Mouse (Mus musculus) brown adipose tissue, adult 24 weeks (tissue): Measurements from ENCODE around the gene Slc12a7. TPM values are rescaled to one million over a fixed set of nuclear protein-coding genes. Genes with fewer than 3 reads are reported as not detected.

Experiments
- H3K27ac ChIP-seq: fragments of 200-500 bp; replicated peaks from 2 replicates; pipeline ENCODE4 v1.5.1; 2012; ENCODE audit warnings: low read depth, mild to moderate bottlenecking, low read length
- H3K4me1 ChIP-seq: fragments of 200-500 bp; 2 replicates; pipeline ENCODE4 v1.6.1; 2012; ENCODE audit warnings: low read length, mixed read lengths; ENCODE audit not compliant: control insufficient read depth, insufficient read depth, insufficient read length
- H3K4me3 ChIP-seq: fragments of 200-500 bp; 2 replicates; pipeline ENCODE4 v1.5.1; 2012; ENCODE audit warnings: low read depth, mild to moderate bottlenecking, low read length, moderate library complexity; ENCODE audit not compliant: insufficient read depth
- polyA plus RNA-seq: library from polyadenylated mRNA; stranded (reverse); fragments of >200 nt; gene quantifications from 2 replicates; pipeline ENCODE4 v1.2.4, GENCODE M21; 2012; ENCODE audit not compliant: missing spikeins, insufficient read depth, insufficient read length

Gene Slc12a7
- polyA plus RNA-seq, 1 experiment: 29.3 TPM

GRCm38 (mm10) chr13:73763439-73764255 is 30.8 kb downstream of the Slc12a7 start:
- Histone ChIP-seq H3K27ac (peak overlapping the region; percentile 67), H3K4me3 (peak overlapping the region; percentile 86), H3K4me1 (peaks cover 31% of the 10 kb centered on the region)

GRCm38 (mm10) chr13:73764256-73764775 is 31.4 kb downstream of the Slc12a7 start:
- Histone ChIP-seq H3K4me1 (peaks cover 37% of the 10 kb centered on the region), H3K27ac (peak overlapping the region; percentile 67)

GRCm38 (mm10) chr13:73765393-73765792 is 32.5 kb downstream of the Slc12a7 start:
- Histone ChIP-seq H3K27ac (peak overlapping the region; percentile 67; the same call in 1 of the 2 replicates), H3K4me1 (peaks cover 46% of the 10 kb centered on the region), H3K4me3 (peak overlapping the region; percentile 86)

More at GRCm38 (mm10) chr13:73764256-73764775, 31.4 kb downstream of the Slc12a7 start:
- peak overlapping the region; percentile 86 for H3K4me3 ChIP-seq

- H3K4me1 ChIP-seq: peaks cover 60% of the 10 kb centered on the region
- no peak overlapping the region for H3K4me3 ChIP-seq
- H3K27ac ChIP-seq: no peak overlapping the region; the same call in 1 of the 2 replicates
These were observed 34.3 kb downstream of the Slc12a7 start for GRCm38 (mm10) chr13:73767224-73767623.

GRCm38 (mm10) chr13:73767754-73768153 is 34.9 kb downstream of the Slc12a7 start:
- H3K4me1 ChIP-seq: peaks cover 65% of the 10 kb centered on the region
- H3K27ac ChIP-seq: no peak overlapping the region
- H3K4me3 ChIP-seq: no peak overlapping the region

- Histone ChIP-seq H3K4me1 (peaks cover 67% of the 10 kb centered on the region), H3K27ac (no peak overlapping the region), H3K4me3 (no peak overlapping the region)
These were observed 35.4 kb downstream of the Slc12a7 start for GRCm38 (mm10) chr13:73768311-73768710.

- Histone ChIP-seq H3K4me1 (peaks cover 66% of the 10 kb centered on the region), H3K4me3 (no peak overlapping the region), H3K27ac (peak overlapping the region; percentile 61; the same call in 1 of the 2 replicates)
These were observed 37.2 kb downstream of the Slc12a7 start for GRCm38 (mm10) chr13:73769916-73770682.

- Histone ChIP-seq H3K27ac (peak overlapping the region; percentile 61; the same call in 1 of the 2 replicates), H3K4me1 (peaks cover 62% of the 10 kb centered on the region), H3K4me3 (no peak overlapping the region)
These were observed 38.2 kb downstream of the Slc12a7 start for GRCm38 (mm10) chr13:73771131-73771530.

GRCm38 (mm10) chr13:73772655-73773054 is 39.8 kb downstream of the Slc12a7 start:
- H3K4me3 ChIP-seq: peak overlapping the region; percentile 19; the same call in 1 of the 2 replicates
- peaks cover 50% of the 10 kb centered on the region for H3K4me1 ChIP-seq

GRCm38 (mm10) chr13:73773519-73774205 is 40.8 kb downstream of the Slc12a7 start:
- Histone ChIP-seq H3K4me1 (peaks cover 45% of the 10 kb centered on the region), H3K27ac (peak overlapping the region; percentile 66), H3K4me3 (no peak overlapping the region)

More at GRCm38 (mm10) chr13:73772655-73773054, 39.8 kb downstream of the Slc12a7 start:
- H3K27ac ChIP-seq: peak overlapping the region; percentile 66

GRCm38 (mm10) chr13:73775786-73776185 is 42.9 kb downstream of the Slc12a7 start:
- no peak overlapping the region for H3K4me3 ChIP-seq
- peaks cover 27% of the 10 kb centered on the region for H3K4me1 ChIP-seq
- no peak overlapping the region for H3K27ac ChIP-seq

GRCm38 (mm10) chr13:73777578-73777977 is 44.7 kb downstream of the Slc12a7 start:
- H3K27ac ChIP-seq: no peak overlapping the region

GRCm38 (mm10) chr13:73782486-73782885 is 49.6 kb downstream of the Slc12a7 start:
- Histone ChIP-seq H3K4me3 (no peak overlapping the region), H3K27ac (no peak overlapping the region), H3K4me1 (peaks cover 4% of the 10 kb centered on the region)

More at GRCm38 (mm10) chr13:73777578-73777977, 44.7 kb downstream of the Slc12a7 start:
- peaks cover 12% of the 10 kb centered on the region for H3K4me1 ChIP-seq
- H3K4me3 ChIP-seq: no peak overlapping the region

GRCm38 (mm10) chr13:73792176-73792575 is 59.3 kb downstream of the Slc12a7 start:
- H3K4me3 ChIP-seq: no peak overlapping the region
- H3K4me1 ChIP-seq: no peaks in the 10 kb centered on the region
- no peak overlapping the region for H3K27ac ChIP-seq
